Mouse (Mus musculus): ENCODE data around the gene Gnb3. TPM values are rescaled to one million over a fixed set of nuclear protein-coding genes. Genes with fewer than 3 reads are reported as not detected.
A peak's percentile ranks its signal among the peaks of the same experiment; 100 is the strongest.

Gnb3 gene
- polyA plus RNA-seq (2015; fragmentation: Nextera tagmentation; extraction: Ambion mirVana), result 0.25 and 0.52 TPM in 2 replicates

DNA sequence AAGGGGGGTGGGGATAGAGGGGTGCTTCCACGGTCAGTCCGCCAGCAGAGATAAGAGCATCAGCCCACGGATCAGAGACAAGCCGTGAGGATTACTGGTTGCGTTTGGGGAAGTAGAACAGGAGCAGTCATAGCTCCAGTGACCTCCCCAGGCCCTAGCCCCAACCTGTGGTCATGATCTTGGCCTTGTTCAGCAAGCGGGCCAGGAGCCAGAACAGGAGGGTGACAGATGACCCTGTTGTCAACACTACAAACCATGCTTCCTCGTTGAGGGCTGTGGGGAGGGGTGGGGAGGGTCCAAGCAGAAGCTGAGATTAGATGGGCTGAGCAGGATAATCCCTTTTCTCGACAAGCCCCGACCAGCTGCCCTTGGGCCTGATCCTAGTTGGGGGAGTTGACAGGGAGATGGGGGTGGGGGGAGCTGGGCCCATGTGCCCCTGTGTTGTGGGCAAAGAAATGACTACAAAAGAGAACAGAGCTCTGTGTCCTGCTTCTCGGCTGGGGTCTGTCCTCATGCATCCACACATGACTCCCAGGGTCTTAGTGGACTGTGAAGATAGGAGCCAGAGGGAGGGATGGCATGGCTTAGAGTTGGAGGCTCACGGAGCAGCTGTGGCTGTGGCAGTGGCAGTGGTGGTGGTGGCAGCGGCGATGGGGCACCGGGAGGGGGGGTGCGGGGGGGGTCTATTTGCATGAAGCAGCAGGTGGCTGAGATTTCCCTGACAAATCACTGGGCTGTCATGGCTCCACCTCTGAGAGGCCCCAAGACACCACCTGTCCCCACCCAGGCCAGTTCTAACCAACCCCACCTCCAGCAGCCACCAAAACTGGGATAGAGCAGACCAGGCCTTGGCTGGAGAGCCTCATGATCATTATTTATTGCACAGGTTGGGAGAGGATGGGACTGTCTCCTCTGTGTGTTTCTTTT is at the start of gene Gnb3:
TSS of gene Gnb3 (minus strand) at position 35 of the 927 bp plus-strand sequence.
- Histone ChIP-seq H3K27me3 (no peaks in the 10 kb centered on the region), H3K36me3 (peaks cover 35% of the 10 kb centered on the region), H3K4me1 (peaks cover 22% of the 10 kb centered on the region), H3K4me3 (no peak within 1 kb of the TSS), H3K9me3 (no peaks in the 10 kb centered on the region), H3K4me2 (peak within 1 kb of the TSS; percentile 28), H3K27ac (no peak within 1 kb of the TSS), H3K9ac (peak within 1 kb of the TSS; percentile 58)
- WGBS, result 25% methylated on average over 15 of the region's 15 CpGs
- no peak for ATAC-seq (ENCODE audit: insufficient number of reproducible peaks, insufficient read depth, low FRiP score, low TSS enrichment, low read depth)

DNA sequence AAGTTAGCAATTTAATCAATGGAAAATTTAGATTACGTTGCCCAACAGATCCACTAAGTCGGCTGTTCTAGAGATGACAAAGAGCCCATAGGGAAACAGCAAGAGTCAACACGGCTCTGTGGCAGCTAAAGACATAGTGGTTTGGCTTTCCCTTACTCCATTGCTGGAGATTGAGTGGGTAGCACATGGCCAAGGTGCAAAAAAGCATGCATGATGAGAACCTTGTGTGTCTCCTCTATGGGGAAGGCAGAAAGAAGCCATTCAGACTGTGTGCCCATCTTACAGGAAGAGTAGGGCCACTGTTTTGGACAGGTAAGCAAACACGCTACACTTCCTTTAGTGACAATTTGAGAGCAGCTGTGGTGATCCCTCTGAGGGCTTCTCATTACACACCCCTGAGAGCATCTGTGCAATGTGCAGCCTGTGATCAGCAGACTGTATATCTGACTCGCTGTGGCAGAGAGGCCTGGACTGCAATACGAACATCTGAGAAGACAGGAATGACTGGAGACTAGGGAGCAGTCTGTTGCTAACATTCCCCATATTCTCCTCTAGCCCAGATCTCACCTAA is 48.6 kb upstream of the Gnb3 start:
- Histone ChIP-seq H3K9me3 (no peaks in the 10 kb centered on the region), H3K36me3 (no peaks in the 10 kb centered on the region), H3K4me2 (no peak overlapping the region), H3K9ac (no peak overlapping the region), H3K27ac (no peak overlapping the region), H3K4me3 (no peak overlapping the region), H3K27me3 (no peaks in the 10 kb centered on the region), H3K4me1 (no peaks in the 10 kb centered on the region)
- no peak for ATAC-seq (ENCODE audit: insufficient number of reproducible peaks, insufficient read depth, low FRiP score, low TSS enrichment, low read depth)
- WGBS, result 85% methylated on average over 6 of the region's 6 CpGs

DNA sequence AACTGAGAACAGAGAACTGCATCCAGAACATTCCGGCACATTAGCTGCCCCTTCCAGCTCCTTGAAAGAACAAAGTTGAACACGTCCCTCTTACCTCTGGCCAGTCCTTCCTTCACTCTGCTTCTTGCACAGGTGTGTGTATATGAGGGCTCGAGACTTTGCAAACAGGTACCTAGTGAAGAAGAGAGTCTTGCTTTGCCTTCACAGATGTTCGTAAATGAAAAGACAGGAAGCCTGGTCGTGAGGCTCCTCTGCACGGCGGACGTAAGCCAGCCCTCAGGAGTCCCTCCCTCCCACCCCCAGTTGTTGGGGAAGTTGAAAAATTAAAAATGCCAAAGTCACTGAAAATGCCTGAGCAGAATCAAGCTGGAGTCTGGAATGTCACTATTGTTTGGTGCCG is 47.9 kb upstream of the Gnb3 start, which contains the start of gene Cd4:
TSS of gene Cd4 (minus strand) at position 236 of the 400 bp plus-strand sequence.
- Histone ChIP-seq H3K4me2 (no peak within 1 kb of the TSS), H3K4me3 (no peak within 1 kb of the TSS), H3K36me3 (no peaks in the 10 kb centered on the region), H3K4me1 (no peaks in the 10 kb centered on the region), H3K27me3 (no peaks in the 10 kb centered on the region), H3K9ac (no peak within 1 kb of the TSS), H3K9me3 (no peaks in the 10 kb centered on the region), H3K27ac (no peak within 1 kb of the TSS)
- no peak for ATAC-seq (ENCODE audit: insufficient number of reproducible peaks, insufficient read depth, low FRiP score, low TSS enrichment, low read depth)
- WGBS, result 84% methylated on average over 9 of the region's 9 CpGs

DNA sequence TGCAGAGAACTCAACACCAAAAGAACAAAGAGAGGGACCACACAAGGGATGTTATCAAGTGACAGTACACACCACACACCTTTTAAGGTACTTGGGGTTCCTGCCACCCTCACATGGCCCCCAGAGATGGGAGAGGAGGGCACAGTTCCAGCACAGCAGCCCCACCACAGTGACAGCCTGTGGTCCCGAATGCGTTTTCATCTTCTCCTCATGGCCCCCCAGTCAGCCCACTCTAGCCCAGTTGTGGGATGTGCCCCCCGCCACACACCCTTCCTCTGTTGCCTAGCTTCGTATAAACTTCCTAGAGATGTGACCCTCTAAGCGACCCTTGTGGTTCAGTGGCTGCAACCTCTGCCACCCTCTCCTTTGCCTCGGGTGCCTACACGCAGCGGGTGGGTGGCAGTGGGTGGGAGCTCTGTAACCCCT is 45.9 kb upstream of the Gnb3 start:
- Histone ChIP-seq H3K27ac (no peak overlapping the region), H3K27me3 (no peaks in the 10 kb centered on the region), H3K4me2 (no peak overlapping the region), H3K9me3 (no peaks in the 10 kb centered on the region), H3K36me3 (no peaks in the 10 kb centered on the region), H3K9ac (no peak overlapping the region), H3K4me3 (no peak overlapping the region), H3K4me1 (no peaks in the 10 kb centered on the region)
- no peak for ATAC-seq (ENCODE audit: insufficient number of reproducible peaks, insufficient read depth, low FRiP score, low TSS enrichment, low read depth)
- 87% methylated on average over 8 of the region's 8 CpGs for WGBS

DNA sequence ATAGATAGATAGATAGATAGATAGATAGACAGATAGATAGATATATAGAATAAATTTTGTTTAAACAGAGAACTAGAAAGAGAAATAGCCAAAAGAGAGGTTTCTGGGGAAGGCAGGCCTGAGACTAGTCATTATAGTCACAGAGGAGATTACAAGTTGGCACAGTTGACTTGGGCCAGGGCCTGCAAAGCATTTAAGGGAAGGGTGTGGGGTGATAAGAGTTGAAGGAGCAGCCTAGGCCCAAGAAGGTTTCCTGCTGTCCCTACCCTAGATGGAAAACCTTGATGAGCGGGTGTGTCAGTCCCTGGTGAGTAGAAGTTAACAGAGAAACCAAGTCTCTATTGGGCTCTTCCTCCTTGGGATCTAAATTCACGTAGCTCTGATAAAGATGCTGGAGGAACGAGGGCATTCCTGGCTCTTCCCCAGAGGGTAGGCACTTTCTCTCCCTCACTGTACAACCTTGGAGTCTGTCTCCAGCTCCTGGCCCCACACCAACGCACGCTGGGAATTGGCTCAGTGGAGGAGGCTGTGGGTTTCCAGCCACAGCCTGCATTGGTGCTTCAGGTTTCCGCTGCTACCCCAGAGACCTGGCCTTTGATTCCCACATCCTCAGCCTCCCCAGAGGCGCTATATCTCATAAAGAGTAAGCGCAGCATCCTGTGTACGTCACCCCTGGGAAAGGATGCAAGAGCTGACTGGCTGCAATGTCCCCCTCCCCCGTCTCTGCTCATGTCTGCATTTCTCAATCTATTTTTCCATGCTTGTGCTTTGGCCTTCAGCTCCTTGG is 44.8 kb upstream of the Gnb3 start:
- no peaks in the 10 kb centered on the region for H3K4me1 ChIP-seq
- H3K9me3 ChIP-seq, result no peaks in the 10 kb centered on the region
- no peaks in the 10 kb centered on the region for H3K36me3 ChIP-seq
- WGBS, result 67% methylated on average over 10 of the region's 10 CpGs
- H3K9ac ChIP-seq, result no peak overlapping the region
- no peak overlapping the region for H3K27ac ChIP-seq
- ATAC-seq (ENCODE audit: insufficient number of reproducible peaks, insufficient read depth, low FRiP score, low TSS enrichment, low read depth), result no peak
- no peak overlapping the region for H3K4me3 ChIP-seq
- H3K27me3 ChIP-seq, result no peaks in the 10 kb centered on the region
- H3K4me2 ChIP-seq, result no peak overlapping the region

DNA sequence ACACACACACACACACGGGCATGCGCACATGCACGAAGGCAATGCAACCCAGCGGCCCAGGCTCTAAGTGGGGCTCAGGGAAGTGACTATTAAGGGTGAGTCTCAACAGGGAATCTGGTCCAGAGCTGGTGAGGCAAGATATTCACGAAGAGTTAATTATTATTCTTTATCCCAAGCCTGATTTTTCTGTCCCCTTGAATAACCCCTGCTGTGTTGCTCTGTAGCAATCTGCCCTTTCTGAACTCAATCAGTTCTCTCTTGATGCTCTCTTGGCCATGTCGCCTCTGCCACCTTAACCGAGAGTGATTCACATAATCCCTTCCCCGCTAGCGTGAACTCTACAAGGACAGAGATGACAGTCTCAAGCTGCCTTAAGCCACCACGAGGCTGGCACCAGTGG is 43.3 kb upstream of the Gnb3 start:
- ATAC-seq (ENCODE audit: insufficient number of reproducible peaks, insufficient read depth, low FRiP score, low TSS enrichment, low read depth), result no peak
- 76% methylated on average over 10 of the region's 10 CpGs for WGBS

DNA sequence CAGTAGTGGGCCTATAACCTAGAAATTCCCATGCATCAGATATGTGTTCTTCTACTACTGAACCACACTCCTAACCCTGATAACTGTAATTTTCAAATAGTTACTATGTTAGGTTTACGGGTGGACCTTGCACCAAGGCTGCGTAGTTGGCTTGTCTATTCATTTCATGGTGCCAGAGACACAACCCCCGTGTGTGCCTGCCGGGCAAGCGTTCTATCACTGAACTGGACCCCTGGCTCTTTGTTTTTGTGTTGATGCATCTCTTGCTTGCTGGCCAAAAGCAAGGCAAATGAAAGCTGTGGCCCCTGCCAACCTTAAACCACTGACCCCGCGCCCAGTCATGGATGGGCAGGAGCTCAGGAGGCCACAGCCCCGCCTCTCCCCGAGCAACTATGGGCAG is 41.7 kb upstream of the Gnb3 start:
- Histone ChIP-seq H3K27me3 (no peaks in the 10 kb centered on the region), H3K4me2 (no peak overlapping the region), H3K4me1 (no peaks in the 10 kb centered on the region), H3K36me3 (no peaks in the 10 kb centered on the region), H3K4me3 (no peak overlapping the region), H3K9me3 (no peaks in the 10 kb centered on the region), H3K9ac (no peak overlapping the region), H3K27ac (no peak overlapping the region)
- WGBS, result 90% methylated on average over 9 of the region's 9 CpGs
- no peak for ATAC-seq (ENCODE audit: insufficient number of reproducible peaks, insufficient read depth, low FRiP score, low TSS enrichment, low read depth)

More for the DNA sequence above, 43.3 kb upstream of the Gnb3 start:
- no peak overlapping the region for H3K27ac ChIP-seq
- no peaks in the 10 kb centered on the region for H3K27me3 ChIP-seq
- no peaks in the 10 kb centered on the region for H3K9me3 ChIP-seq
- no peak overlapping the region for H3K9ac ChIP-seq
- H3K4me2 ChIP-seq, result no peak overlapping the region
- no peaks in the 10 kb centered on the region for H3K4me1 ChIP-seq
- H3K36me3 ChIP-seq, result no peaks in the 10 kb centered on the region
- H3K4me3 ChIP-seq, result no peak overlapping the region

DNA sequence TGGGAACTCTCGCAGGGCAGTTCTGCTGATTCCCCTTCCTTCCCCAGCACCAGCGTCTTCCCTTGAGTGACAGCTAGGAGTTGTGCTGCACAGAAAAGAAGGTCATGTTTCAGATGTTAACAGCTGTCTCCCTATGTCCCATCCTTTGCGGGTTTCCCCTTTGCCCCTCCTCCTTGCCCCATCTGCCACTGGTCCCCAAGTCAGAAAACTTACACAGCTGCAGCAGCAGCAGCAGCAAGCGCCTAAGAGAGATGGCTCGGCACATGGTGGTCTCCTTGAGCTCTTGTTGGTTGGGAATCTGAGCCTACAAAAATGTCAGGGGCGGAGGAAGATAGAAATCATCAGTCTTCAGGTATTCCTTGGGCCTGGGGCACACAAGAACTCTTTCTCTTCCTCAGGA is 39.3 kb upstream of the Gnb3 start:
- Histone ChIP-seq H3K9ac (no peak overlapping the region), H3K4me3 (no peak overlapping the region), H3K27ac (no peak overlapping the region), H3K27me3 (no peaks in the 10 kb centered on the region), H3K4me2 (no peak overlapping the region), H3K4me1 (no peaks in the 10 kb centered on the region), H3K36me3 (no peaks in the 10 kb centered on the region), H3K9me3 (no peaks in the 10 kb centered on the region)
- ATAC-seq (ENCODE audit: insufficient number of reproducible peaks, insufficient read depth, low FRiP score, low TSS enrichment, low read depth), result no peak
- WGBS, result 43% methylated on average over 6 of the region's 6 CpGs

DNA sequence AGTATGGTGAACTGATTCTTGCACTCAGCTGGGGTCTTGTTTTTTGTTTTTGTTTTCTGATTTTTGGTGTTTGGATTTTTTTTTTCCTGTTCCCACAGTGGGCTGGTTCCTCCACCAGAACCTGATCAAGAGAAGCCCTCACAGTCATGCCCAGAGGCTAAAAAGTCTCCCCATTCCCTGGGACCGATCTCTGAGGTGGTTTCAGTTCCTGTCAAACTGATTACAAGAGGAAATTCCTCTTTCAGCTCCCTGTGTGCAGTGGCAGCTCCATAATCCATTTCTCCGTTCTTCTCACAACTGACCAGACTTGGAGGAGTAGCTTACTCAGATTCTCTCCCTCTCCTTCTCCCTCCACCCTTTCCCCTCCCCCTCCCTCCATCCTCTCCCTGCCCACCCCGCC is 34.3 kb upstream of the Gnb3 start:
- Histone ChIP-seq H3K27me3 (no peaks in the 10 kb centered on the region), H3K27ac (no peak overlapping the region), H3K36me3 (no peaks in the 10 kb centered on the region), H3K9ac (no peak overlapping the region), H3K9me3 (no peaks in the 10 kb centered on the region), H3K4me3 (no peak overlapping the region), H3K4me2 (no peak overlapping the region), H3K4me1 (no peaks in the 10 kb centered on the region)
- WGBS, result 21% methylated on average over 3 of the region's 3 CpGs
- no peak for ATAC-seq (ENCODE audit: insufficient number of reproducible peaks, insufficient read depth, low FRiP score, low TSS enrichment, low read depth)

DNA sequence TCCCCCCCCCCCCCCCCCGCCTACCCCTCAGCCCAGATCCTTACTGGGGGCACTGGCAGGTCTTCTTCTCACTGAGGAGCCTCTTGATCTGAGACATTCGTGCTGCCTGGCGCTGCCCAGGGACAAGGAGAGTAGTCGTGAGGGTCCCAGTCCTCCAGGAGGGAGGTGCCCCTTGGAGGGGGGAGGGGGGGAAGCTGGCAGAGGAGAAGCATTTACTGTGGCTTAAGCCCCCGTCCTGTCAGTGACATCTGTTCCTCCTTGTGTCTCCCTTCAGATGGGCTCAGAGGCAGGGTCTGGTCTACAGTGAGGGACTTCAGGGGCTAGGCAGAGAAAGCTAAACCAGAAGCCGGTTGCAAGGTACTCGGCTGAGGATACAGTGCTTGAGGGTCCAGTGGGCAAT is 26.5 kb upstream of the Gnb3 start:
- Histone ChIP-seq H3K9ac (no peak overlapping the region), H3K27ac (no peak overlapping the region), H3K4me2 (no peak overlapping the region), H3K4me1 (peaks cover 27% of the 10 kb centered on the region), H3K4me3 (no peak overlapping the region), H3K27me3 (peaks cover 37% of the 10 kb centered on the region), H3K9me3 (no peaks in the 10 kb centered on the region), H3K36me3 (no peaks in the 10 kb centered on the region)
- no peak for ATAC-seq (ENCODE audit: insufficient number of reproducible peaks, insufficient read depth, low FRiP score, low TSS enrichment, low read depth)
- WGBS, result 51% methylated on average over 6 of the region's 7 CpGs

DNA sequence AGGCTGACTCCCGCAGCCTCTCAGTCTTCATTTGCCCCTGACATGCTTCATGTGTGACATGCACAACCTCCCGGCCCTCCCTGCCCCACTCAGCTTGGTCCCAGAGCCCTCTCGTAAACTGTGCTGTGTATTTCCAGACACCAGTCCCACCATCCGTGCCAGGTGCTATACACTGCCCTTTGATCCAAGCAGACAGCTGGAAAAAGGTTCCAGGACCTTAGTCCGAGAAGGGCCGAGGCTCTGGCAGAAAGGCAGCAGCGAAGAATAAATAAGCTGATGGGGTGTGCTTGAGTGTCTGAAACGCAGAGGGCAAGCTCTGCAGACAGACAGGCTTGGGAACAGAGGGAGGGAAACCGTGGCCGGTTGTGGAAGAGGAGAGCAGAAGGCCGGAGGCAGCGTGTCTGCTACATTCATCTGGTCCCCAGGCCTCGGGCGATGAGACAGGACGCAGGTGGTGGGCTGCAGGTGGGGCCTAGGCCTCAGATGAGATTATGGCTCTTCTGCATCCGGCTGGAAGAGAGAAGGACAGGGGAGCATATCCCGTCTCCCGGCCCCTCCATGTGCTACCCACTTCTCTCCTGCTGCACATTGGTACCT is 25.8 kb upstream of the Gnb3 start:
- peaks cover 32% of the 10 kb centered on the region for H3K4me1 ChIP-seq
- no peak overlapping the region for H3K4me2 ChIP-seq
- no peaks in the 10 kb centered on the region for H3K9me3 ChIP-seq
- no peak overlapping the region for H3K4me3 ChIP-seq
- H3K36me3 ChIP-seq, result no peaks in the 10 kb centered on the region
- no peak for ATAC-seq (ENCODE audit: insufficient number of reproducible peaks, insufficient read depth, low FRiP score, low TSS enrichment, low read depth)
- H3K27ac ChIP-seq, result no peak overlapping the region
- H3K27me3 ChIP-seq, result peaks cover 42% of the 10 kb centered on the region
- peak overlapping the region; percentile 33; the same call in 1 of the 2 replicates for H3K9ac ChIP-seq
- 46% methylated on average over 18 of the region's 18 CpGs for WGBS

Measured in embryonic facial prominence, embryonic 13.5 days (tissue).